In the genomic region with DNA sequence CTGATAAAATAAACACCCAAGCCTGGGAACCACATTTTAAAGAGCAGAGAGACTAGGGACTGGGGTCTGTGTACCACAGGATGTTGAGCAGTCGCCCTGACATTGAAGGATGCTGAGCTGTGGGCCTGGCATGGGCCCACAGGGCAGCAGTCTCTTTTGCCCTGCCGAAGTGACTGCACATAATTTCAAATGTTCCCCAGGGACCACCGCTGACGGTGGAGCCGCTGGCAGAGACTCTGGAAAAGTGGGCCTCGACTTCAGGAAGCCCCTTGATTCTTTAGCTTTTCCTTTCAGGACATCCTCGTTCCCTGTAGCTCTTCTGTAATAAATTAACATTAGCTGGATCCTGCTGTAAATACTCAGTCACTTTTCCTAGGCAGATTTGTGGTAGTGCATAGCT, we compare ENCODE assay signal across 13 mouse cellular contexts. TPM values are rescaled to one million over a fixed set of nuclear protein-coding genes. Genes with fewer than 3 reads are reported as not detected.
DNase-seq lines count a peak whose midpoint lies in the region; ATAC-seq lines count a peak whose summit lies in the region.
"Had no signal": no experiment of that assay in that cellular context is flagged by ENCODE, and none has a peak within 500 bp of the region (broad histone marks: within the 10 kb centered on the region; RNA-seq: fewer than 3 reads in every experiment).

No protein-coding gene starts in this region.

- DNase-seq in cerebellum, adult 18-20 months = no peak
- no peak for DNase-seq in left cerebral cortex, adult 18-20 months (ENCODE audit: low spot score in 2 of 2)
- DNase-seq in right cerebral cortex, postnatal 4 days = no peak
- DNase-seq: thymus, adult 18-20 months had no signal

- no peak overlapping the region for H3K4me3 ChIP-seq in intestine, embryonic 16.5 days (ENCODE audit: low read length)
- no peak overlapping the region for H3K4me3 ChIP-seq in intestine, embryonic 15.5 days (replicated peaks)
- H3K4me3 ChIP-seq in brown adipose tissue, adult 24 weeks (ENCODE audit: insufficient read depth, low read depth, low read length) = no peak overlapping the region
- no peak overlapping the region for H3K4me3 ChIP-seq in heart, embryonic 11.5 days (ENCODE audit: low read depth, low read length)
- H3K4me3 ChIP-seq in kidney, embryonic 15.5 days (replicated peaks) = no peak overlapping the region
- H3K4me3 ChIP-seq: embryonic facial prominence, embryonic 15.5 days; myocyte had no signal

- H3K4me1 ChIP-seq in intestine, embryonic 16.5 days (ENCODE audit: control insufficient read depth, insufficient read depth, low read length) = peaks cover 12% of the 10 kb centered on the region
- 0 out of 2 replicates have a peak, but pooled peaks cover 10% of the 10 kb centered on the region for H3K4me1 ChIP-seq in intestine, embryonic 15.5 days (replicated peaks)
- peaks cover 35% of the 10 kb centered on the region for H3K4me1 ChIP-seq in brown adipose tissue, adult 24 weeks (ENCODE audit: control insufficient read depth, insufficient read depth, insufficient read length, low read length)
- peaks cover 10% of the 10 kb centered on the region; the same call in 1 of the 2 replicates for H3K4me1 ChIP-seq in heart, embryonic 11.5 days (ENCODE audit: control insufficient read depth, insufficient read depth, low read length)
- H3K4me1 ChIP-seq in kidney, embryonic 15.5 days = peaks cover 25% of the 10 kb centered on the region

- no peaks in the 10 kb centered on the region for H3K27me3 ChIP-seq in intestine, embryonic 16.5 days (replicated peaks; ENCODE audit: control insufficient read depth, insufficient read depth, low read length)
- no peaks in the 10 kb centered on the region for H3K27me3 ChIP-seq in intestine, embryonic 15.5 days (replicated peaks)
- H3K27me3 ChIP-seq in heart, embryonic 11.5 days (ENCODE audit: control insufficient read depth, insufficient read depth, low read length) = no peaks in the 10 kb centered on the region
- H3K27me3 ChIP-seq in kidney, embryonic 15.5 days = no peaks in the 10 kb centered on the region
- H3K27me3 ChIP-seq: embryonic facial prominence, embryonic 15.5 days; megakaryocyte, embryonic 14.5 days had no signal

- H3K4me2 ChIP-seq in intestine, embryonic 16.5 days (ENCODE audit: low read depth, low read length) = no peak overlapping the region
- H3K4me2 ChIP-seq in intestine, embryonic 15.5 days (replicated peaks) = no peak overlapping the region
- H3K4me2 ChIP-seq in heart, embryonic 11.5 days = no peak overlapping the region
- no peak overlapping the region for H3K4me2 ChIP-seq in kidney, embryonic 15.5 days
- H3K4me2 ChIP-seq: embryonic facial prominence, embryonic 15.5 days had no signal

- H3K9me3 ChIP-seq in intestine, embryonic 16.5 days (ENCODE audit: control insufficient read depth, low read length) = no peaks in the 10 kb centered on the region
- no peaks in the 10 kb centered on the region for H3K9me3 ChIP-seq in intestine, embryonic 15.5 days
- H3K9me3 ChIP-seq in heart, embryonic 11.5 days (replicated peaks; ENCODE audit: control insufficient read depth, low read length) = no peaks in the 10 kb centered on the region
- no peaks in the 10 kb centered on the region for H3K9me3 ChIP-seq in kidney, embryonic 15.5 days (replicated peaks)
- H3K9me3 ChIP-seq: embryonic facial prominence, embryonic 15.5 days; megakaryocyte, embryonic 14.5 days had no signal

- ATAC-seq in intestine, embryonic 16.5 days = no peak
- no peak for ATAC-seq in intestine, embryonic 15.5 days
- no peak for ATAC-seq in heart, embryonic 11.5 days (replicated peaks; ENCODE audit: insufficient number of reproducible peaks, low FRiP score, low TSS enrichment)
- no peak for ATAC-seq in kidney, embryonic 15.5 days (replicated peaks; ENCODE audit: low FRiP score)

- H3K27ac ChIP-seq in intestine, embryonic 16.5 days (ENCODE audit: low read length) = peak overlapping the region; percentile 34; the same call in 1 of the 2 replicates
- H3K27ac ChIP-seq in intestine, embryonic 15.5 days = no peak overlapping the region
- H3K27ac ChIP-seq in brown adipose tissue, adult 24 weeks (replicated peaks; ENCODE audit: low read depth, low read length) = 0 out of 2 replicates have a peak overlapping the region, but pooled peaks have one; percentile 24
- peak overlapping the region; percentile 35; the same call in 1 of the 2 replicates for H3K27ac ChIP-seq in heart, embryonic 11.5 days (ENCODE audit: low read depth, low read length)
- H3K27ac ChIP-seq in kidney, embryonic 15.5 days = peak overlapping the region; percentile 71
- H3K27ac ChIP-seq: liver, embryonic 14.5 days had no signal

- no peak overlapping the region for H3K9ac ChIP-seq in intestine, embryonic 16.5 days (ENCODE audit: low read depth, low read length)
- H3K9ac ChIP-seq in intestine, embryonic 15.5 days = no peak overlapping the region
- no peak overlapping the region for H3K9ac ChIP-seq in heart, embryonic 11.5 days (ENCODE audit: low read depth, low read length)
- H3K9ac ChIP-seq in kidney, embryonic 15.5 days = no peak overlapping the region
- H3K9ac ChIP-seq: embryonic facial prominence, embryonic 15.5 days; liver, embryonic 14.5 days had no signal

- 49% methylated on average over 7 of the region's 7 CpGs for WGBS in intestine, embryonic 16.5 days
- 51% methylated on average over 7 of the region's 7 CpGs for WGBS in intestine, embryonic 15.5 days
- 53% methylated on average over 7 of the region's 7 CpGs for WGBS in heart, embryonic 11.5 days (ENCODE audit: insufficient replicate concordance)
- 40% methylated on average over 7 of the region's 7 CpGs for WGBS in kidney, embryonic 15.5 days

- H3K36me3 ChIP-seq in intestine, embryonic 16.5 days (ENCODE audit: control insufficient read depth, insufficient read depth, low read length) = no peaks in the 10 kb centered on the region
- no peaks in the 10 kb centered on the region for H3K36me3 ChIP-seq in intestine, embryonic 15.5 days
- H3K36me3 ChIP-seq in heart, embryonic 11.5 days (ENCODE audit: control insufficient read depth, insufficient read depth, low read length) = no peaks in the 10 kb centered on the region
- no peaks in the 10 kb centered on the region for H3K36me3 ChIP-seq in kidney, embryonic 15.5 days
- H3K36me3 ChIP-seq: embryonic facial prominence, embryonic 15.5 days had no signal

RNA-seq across cellular contexts. Expression of a gene that starts 18.7 kb away (rescaled TPM):
- 51.4 and 56.1 TPM in 2 replicates for polyA plus RNA-seq in intestine, embryonic 16.5 days (2015; fragmentation: Nextera tagmentation; extraction: Ambion mirVana)
- 52.6 and 54.7 TPM in 2 replicates for polyA plus RNA-seq in intestine, embryonic 15.5 days (2015; fragmentation: Nextera tagmentation; extraction: Ambion mirVana)
- 52.1 and 52.2 TPM in 2 replicates for polyA plus RNA-seq in brown adipose tissue, adult 24 weeks (2012; ENCODE audit: insufficient read depth, insufficient read length, missing spikeins)
- 45.3 and 49.0 TPM in 2 replicates for polyA plus RNA-seq in heart, embryonic 11.5 days (2014; fragmentation: Nextera tagmentation; extraction: Ambion mirVana)
- polyA plus RNA-seq in kidney, embryonic 15.5 days (2015; fragmentation: Nextera tagmentation; extraction: Ambion mirVana) = 56.0 and 60.1 TPM in 2 replicates
- total RNA-seq in left cerebral cortex, adult 18-20 months (2021) = 10 to 100 TPM; 29.3 to 33.2 TPM

RNA-seq across cellular contexts. Expression of a gene that starts 18.8 kb away (rescaled TPM):
- polyA plus RNA-seq in intestine, embryonic 16.5 days (2015; fragmentation: Nextera tagmentation; extraction: Ambion mirVana) = 34.9 and 39.3 TPM in 2 replicates
- 31.3 and 33.1 TPM in 2 replicates for polyA plus RNA-seq in intestine, embryonic 15.5 days (2015; fragmentation: Nextera tagmentation; extraction: Ambion mirVana)
- polyA plus RNA-seq in brown adipose tissue, adult 24 weeks (2012; ENCODE audit: insufficient read depth, insufficient read length, missing spikeins) = 4.0 and 5.8 TPM in 2 replicates
- 23.7 and 24.5 TPM in 2 replicates for polyA plus RNA-seq in heart, embryonic 11.5 days (2014; fragmentation: Nextera tagmentation; extraction: Ambion mirVana)
- polyA plus RNA-seq in kidney, embryonic 15.5 days (2015; fragmentation: Nextera tagmentation; extraction: Ambion mirVana) = 45.3 and 47.5 TPM in 2 replicates
- 10 to 100 TPM; 39.1 to 43.4 TPM for total RNA-seq in left cerebral cortex, adult 18-20 months (2021)
